8 mouse cellular contexts compared by ENCODE assay signal in genomic region chr3:126597596-126598328, GRCm38 (mm10). TPM values are rescaled to one million over a fixed set of nuclear protein-coding genes. Genes with fewer than 3 reads are reported as not detected.
DNase-seq lines count a peak whose midpoint lies in the region; ATAC-seq and TF ChIP-seq lines count a peak whose summit lies in the region.

No protein-coding gene starts in this region.

- H3K9me3 ChIP-seq in embryonic facial prominence, embryonic 12.5 days = no peaks in the 10 kb centered on the region
- H3K9me3 ChIP-seq in hindbrain, embryonic 15.5 days = no peaks in the 10 kb centered on the region
- no peaks in the 10 kb centered on the region for H3K9me3 ChIP-seq in liver, embryonic 11.5 days (ENCODE audit: control insufficient read depth, low read length)
- no peaks in the 10 kb centered on the region for H3K9me3 ChIP-seq in neural tube, embryonic 13.5 days

- 0 out of 2 replicates have a peak, but pooled peaks cover 3% of the 10 kb centered on the region for H3K36me3 ChIP-seq in embryonic facial prominence, embryonic 12.5 days
- H3K36me3 ChIP-seq in hindbrain, embryonic 15.5 days = 0 out of 2 replicates have a peak, but pooled peaks cover 4% of the 10 kb centered on the region
- H3K36me3 ChIP-seq in liver, embryonic 11.5 days (ENCODE audit: control insufficient read depth, insufficient read depth, low read length) = peaks cover 2% of the 10 kb centered on the region; the same call in 1 of the 2 replicates
- 0 out of 2 replicates have a peak, but pooled peaks cover 2% of the 10 kb centered on the region for H3K36me3 ChIP-seq in neural tube, embryonic 13.5 days

- H3K4me3 ChIP-seq in layer of hippocampus, adult 2 months = peak overlapping the region; percentile 76
- peak overlapping the region; percentile 76 for H3K4me3 ChIP-seq in embryonic facial prominence, embryonic 12.5 days
- H3K4me3 ChIP-seq in hindbrain, embryonic 15.5 days = peak overlapping the region; percentile 73
- H3K4me3 ChIP-seq in liver, embryonic 11.5 days (ENCODE audit: low read depth, low read length) = peak overlapping the region; percentile 63
- peak overlapping the region; percentile 88 for H3K4me3 ChIP-seq in neural tube, embryonic 13.5 days

- under 1% methylated on average over 29 of the region's 29 CpGs for WGBS in embryonic facial prominence, embryonic 12.5 days
- under 1% methylated on average over 29 of the region's 29 CpGs for WGBS in hindbrain, embryonic 15.5 days
- WGBS in liver, embryonic 11.5 days = under 1% methylated on average over 29 of the region's 29 CpGs
- WGBS in neural tube, embryonic 13.5 days = under 1% methylated on average over 29 of the region's 29 CpGs

- no peak for DNase-seq in layer of hippocampus, adult 2 months (ENCODE audit: low spot score in 2 of 2)
- no peak for DNase-seq in layer of hippocampus, adult 9-11 months
- peak; percentile 46 for DNase-seq in Muller cell, postnatal 12 days (ENCODE audit: inconsistent ontology term)
- peak; percentile 50 for DNase-seq in liver, embryonic 11.5 days (ENCODE audit: low spot score)
- no peak for DNase-seq in urinary bladder, postnatal 10 days (ENCODE audit: low spot score)

- peak overlapping the region; percentile 95 for H3K27ac ChIP-seq in layer of hippocampus, adult 2 months
- peak overlapping the region; percentile 96 for H3K27ac ChIP-seq in embryonic facial prominence, embryonic 12.5 days
- H3K27ac ChIP-seq in hindbrain, embryonic 15.5 days (replicated peaks) = peak overlapping the region; percentile 98
- H3K27ac ChIP-seq in liver, embryonic 11.5 days (ENCODE audit: low read depth, low read length) = no peak overlapping the region
- H3K27ac ChIP-seq in neural tube, embryonic 13.5 days (replicated peaks) = peak overlapping the region; percentile 98

- peak overlapping the region; percentile 81 for H3K4me2 ChIP-seq in embryonic facial prominence, embryonic 12.5 days (replicated peaks)
- H3K4me2 ChIP-seq in hindbrain, embryonic 15.5 days = peak overlapping the region; percentile 92
- H3K4me2 ChIP-seq in liver, embryonic 11.5 days = peak overlapping the region; percentile 85
- H3K4me2 ChIP-seq in neural tube, embryonic 13.5 days = peak overlapping the region; percentile 68

- H3K9ac ChIP-seq in embryonic facial prominence, embryonic 12.5 days = peak overlapping the region; percentile 71
- H3K9ac ChIP-seq in hindbrain, embryonic 15.5 days = peak overlapping the region; percentile 85
- peak overlapping the region; percentile 68; the same call in 1 of the 2 replicates for H3K9ac ChIP-seq in liver, embryonic 11.5 days (ENCODE audit: low read depth, low read length)
- H3K9ac ChIP-seq in neural tube, embryonic 13.5 days = peak overlapping the region; percentile 93

- no peak for TF ChIP-seq CTCF in layer of hippocampus, adult 2 months (conservative IDR thresholded peaks at IDR 0.05)

- no peak; the same call in 1 of the 2 replicates for ATAC-seq in embryonic facial prominence, embryonic 12.5 days (ENCODE audit: insufficient number of reproducible peaks, insufficient read depth, low FRiP score, low TSS enrichment)
- peak; percentile 9 for ATAC-seq in hindbrain, embryonic 15.5 days (ENCODE audit: low FRiP score, low read depth)
- ATAC-seq in liver, embryonic 11.5 days (replicated peaks; ENCODE audit: low FRiP score) = no peak
- ATAC-seq in neural tube, embryonic 13.5 days (ENCODE audit: low read depth) = no peak; the same call in 1 of the 2 replicates

- no peaks in the 10 kb centered on the region for H3K27me3 ChIP-seq in embryonic facial prominence, embryonic 12.5 days
- H3K27me3 ChIP-seq in hindbrain, embryonic 15.5 days = no peaks in the 10 kb centered on the region
- peaks cover 6% of the 10 kb centered on the region; the same call in 1 of the 2 replicates for H3K27me3 ChIP-seq in liver, embryonic 11.5 days (replicated peaks; ENCODE audit: control insufficient read depth, insufficient read depth, low read length)
- H3K27me3 ChIP-seq in neural tube, embryonic 13.5 days = no peaks in the 10 kb centered on the region; the same call in 1 of the 2 replicates

- 0 out of 2 replicates have a peak, but pooled peaks cover 3% of the 10 kb centered on the region for H3K4me1 ChIP-seq in embryonic facial prominence, embryonic 12.5 days
- H3K4me1 ChIP-seq in hindbrain, embryonic 15.5 days (replicated peaks) = peaks cover 22% of the 10 kb centered on the region; the same call in 1 of the 2 replicates
- H3K4me1 ChIP-seq in liver, embryonic 11.5 days (replicated peaks; ENCODE audit: control insufficient read depth, insufficient read depth, low read length) = no peaks in the 10 kb centered on the region
- H3K4me1 ChIP-seq in neural tube, embryonic 13.5 days (replicated peaks) = peaks cover 27% of the 10 kb centered on the region

RNA-seq across cellular contexts. Expression of gene Camk2d, which starts 1.7 kb away (rescaled TPM):
- 10 to 100 TPM; 35.5 to 36.4 TPM for total RNA-seq in layer of hippocampus, adult 2 months (2021)
- polyA plus RNA-seq in embryonic facial prominence, embryonic 12.5 days (2016; fragmentation: Nextera tagmentation; extraction: Ambion mirVana) = 24.1 and 25.0 TPM in 2 replicates
- polyA plus RNA-seq in hindbrain, embryonic 15.5 days (2015; fragmentation: Nextera tagmentation; extraction: Ambion mirVana) = 82.1 and 85.4 TPM in 2 replicates
- 8.5 and 10.5 TPM in 2 replicates for polyA plus RNA-seq in liver, embryonic 11.5 days (2014; fragmentation: Nextera tagmentation; extraction: Ambion mirVana)
- polyA plus RNA-seq in neural tube, embryonic 13.5 days (2015; fragmentation: Nextera tagmentation; extraction: Ambion mirVana) = 60.4 and 66.7 TPM in 2 replicates

Comparison
In these comparisons a context has a peak if more than half of its experiments do, and no peak if none do; other contexts are left out.
1. DNase-seq: peak in Muller cell, postnatal 12 days (single experiment) and liver, embryonic 11.5 days (single experiment); none in layer of hippocampus, adult 2 months (0 of 2), layer of hippocampus, adult 9-11 months (single experiment) and urinary bladder, postnatal 10 days (single experiment).
2. Peak in every context shown above with its lines, with median percentiles within 50 percentile points of each other: H3K4me3 ChIP-seq, H3K4me2 ChIP-seq and H3K9ac ChIP-seq.